Mouse (Mus musculus): ENCODE measurements around the gene Sptb.

The Sptb gene

DNA sequence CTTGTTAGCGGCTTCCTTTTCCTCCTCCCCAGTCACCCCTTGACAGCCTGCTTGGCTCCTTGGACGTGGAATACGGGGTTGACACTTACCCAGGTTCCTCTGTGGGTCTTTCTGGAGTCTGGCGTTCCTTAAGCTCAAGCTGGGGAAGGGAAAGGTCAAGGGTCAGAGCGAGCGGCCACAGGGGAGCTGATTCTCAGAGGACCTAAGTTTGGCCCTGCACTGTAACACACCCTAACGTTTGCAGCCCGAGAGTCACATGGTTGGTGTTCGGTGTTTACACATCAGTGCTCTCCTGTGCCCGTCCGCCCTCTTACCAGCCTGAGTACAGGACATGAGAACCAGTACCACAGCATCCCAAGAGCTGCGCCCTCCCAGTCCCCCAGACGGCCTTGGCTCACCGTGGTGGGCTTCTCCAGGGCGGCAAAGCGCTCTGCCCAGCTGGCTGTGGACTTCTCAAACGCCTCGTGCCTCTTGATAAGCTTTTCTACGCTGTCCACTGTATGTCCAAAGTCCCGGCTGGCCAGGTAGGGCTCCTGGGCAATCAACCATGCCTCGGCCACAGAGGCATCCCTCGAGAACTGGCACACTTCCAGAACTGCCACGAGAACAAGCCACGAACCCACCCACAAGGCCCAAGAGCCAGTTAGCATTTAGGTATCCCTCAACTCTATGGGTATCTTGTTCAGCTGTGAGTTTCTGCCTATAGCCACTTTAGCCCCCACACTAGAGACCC lies 112.0 kb downstream of the Sptb start:
- TF ChIP-seq GATA4 (IDR thresholded peaks at IDR 0.05; ENCODE audit: insufficient replicate concordance, low read length), result no peak

GRCm38 (mm10) chr12:76597577-76598100 lies 112.7 kb downstream of the Sptb start:
- TF ChIP-seq GATA4 (IDR thresholded peaks at IDR 0.05; ENCODE audit: insufficient replicate concordance, low read length), result no peak

- no peak for TF ChIP-seq GATA4 (IDR thresholded peaks at IDR 0.05; ENCODE audit: insufficient replicate concordance, low read length)
Observed at GRCm38 (mm10) chr12:76596292-76597023, 113.9 kb downstream of the Sptb start.

DNA sequence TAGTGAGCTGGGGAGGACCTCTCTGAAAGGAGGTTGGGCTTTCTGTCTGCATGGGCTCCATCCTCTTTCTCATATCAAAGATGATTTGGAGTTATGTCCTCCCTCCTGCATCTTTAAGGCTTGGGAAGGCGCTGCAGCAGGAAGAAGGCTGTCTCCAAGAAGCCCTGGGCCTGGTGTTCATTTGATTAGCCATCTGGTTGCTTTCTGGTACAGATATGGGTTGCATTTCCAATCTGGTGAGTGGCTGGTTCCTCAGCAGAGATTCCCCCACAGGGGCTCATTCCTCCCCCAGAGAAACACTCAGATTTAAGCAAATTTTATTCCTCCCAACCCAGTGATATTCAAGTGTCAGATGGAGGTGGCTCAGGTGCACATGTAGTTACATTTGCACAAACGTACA lies 114.5 kb downstream of the Sptb start:
- TF ChIP-seq GATA4 (IDR thresholded peaks at IDR 0.05; ENCODE audit: insufficient replicate concordance, low read length), result no peak

GRCm38 (mm10) chr12:76594556-76594955 lies 115.8 kb downstream of the Sptb start:
- no peak for TF ChIP-seq GATA4 (IDR thresholded peaks at IDR 0.05; ENCODE audit: insufficient replicate concordance, low read length)

GRCm38 (mm10) chr12:76593839-76594322 lies 116.5 kb downstream of the Sptb start:
- TF ChIP-seq GATA4 (IDR thresholded peaks at IDR 0.05; ENCODE audit: insufficient replicate concordance, low read length), result no peak

GRCm38 (mm10) chr12:76593254-76593653 lies 117.1 kb downstream of the Sptb start:
- TF ChIP-seq GATA4 (IDR thresholded peaks at IDR 0.05; ENCODE audit: insufficient replicate concordance, low read length), result no peak

GRCm38 (mm10) chr12:76592213-76592612 lies 118.1 kb downstream of the Sptb start:
- no peak for TF ChIP-seq GATA4 (IDR thresholded peaks at IDR 0.05; ENCODE audit: insufficient replicate concordance, low read length)

- TF ChIP-seq GATA4 (IDR thresholded peaks at IDR 0.05; ENCODE audit: insufficient replicate concordance, low read length), result no peak
Observed at GRCm38 (mm10) chr12:76591037-76591436, 119.3 kb downstream of the Sptb start.

- TF ChIP-seq GATA4 (IDR thresholded peaks at IDR 0.05; ENCODE audit: insufficient replicate concordance, low read length), result no peak
Observed at GRCm38 (mm10) chr12:76589531-76589930, 120.8 kb downstream of the Sptb start.

DNA sequence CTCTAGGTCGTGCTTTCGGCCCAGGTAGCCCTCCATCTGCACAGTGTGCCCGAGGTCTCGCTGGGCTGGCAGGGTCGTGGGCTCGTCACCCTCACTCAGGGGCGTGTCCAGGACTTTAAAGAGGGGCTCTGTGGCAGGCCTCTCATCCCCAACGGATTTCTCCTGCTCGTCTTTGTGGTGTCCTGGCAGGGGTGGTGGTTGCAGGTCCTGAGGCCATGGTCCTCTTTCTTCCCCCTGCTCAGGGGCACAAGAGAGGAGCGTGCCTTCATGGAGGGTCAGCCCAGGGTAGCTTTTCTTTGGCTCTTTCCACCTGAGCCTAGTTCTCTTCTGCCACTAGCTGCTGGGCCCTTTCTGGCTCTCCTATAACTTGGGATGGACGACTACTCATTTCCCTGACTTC lies 123.0 kb downstream of the Sptb start:
- no peak for TF ChIP-seq GATA4 (IDR thresholded peaks at IDR 0.05; ENCODE audit: insufficient replicate concordance, low read length)

- TF ChIP-seq GATA4 (IDR thresholded peaks at IDR 0.05; ENCODE audit: insufficient replicate concordance, low read length), result no peak
Observed at GRCm38 (mm10) chr12:76585028-76585427, 125.3 kb downstream of the Sptb start.

DNA sequence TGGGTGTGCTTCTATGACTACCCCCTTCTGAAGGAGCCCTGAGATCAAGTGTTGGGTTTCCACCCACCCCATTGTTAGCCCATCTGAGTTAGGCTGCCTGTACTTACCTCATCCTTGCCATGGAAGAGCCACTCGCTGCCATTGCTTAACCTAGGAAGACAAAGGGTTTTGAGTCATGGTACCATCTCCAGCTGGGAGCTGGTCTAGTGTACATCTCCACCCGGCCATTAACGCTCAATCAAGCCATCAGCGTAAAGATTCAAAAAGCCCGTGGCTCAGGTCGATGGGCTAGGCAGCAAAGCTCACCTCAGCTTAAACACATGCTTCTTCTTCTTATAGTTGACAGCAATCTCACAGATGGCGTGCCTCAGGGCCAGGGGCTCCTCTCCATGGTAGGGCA lies 126.9 kb downstream of the Sptb start:
- TF ChIP-seq GATA4 (IDR thresholded peaks at IDR 0.05; ENCODE audit: insufficient replicate concordance, low read length), result no peak

DNA sequence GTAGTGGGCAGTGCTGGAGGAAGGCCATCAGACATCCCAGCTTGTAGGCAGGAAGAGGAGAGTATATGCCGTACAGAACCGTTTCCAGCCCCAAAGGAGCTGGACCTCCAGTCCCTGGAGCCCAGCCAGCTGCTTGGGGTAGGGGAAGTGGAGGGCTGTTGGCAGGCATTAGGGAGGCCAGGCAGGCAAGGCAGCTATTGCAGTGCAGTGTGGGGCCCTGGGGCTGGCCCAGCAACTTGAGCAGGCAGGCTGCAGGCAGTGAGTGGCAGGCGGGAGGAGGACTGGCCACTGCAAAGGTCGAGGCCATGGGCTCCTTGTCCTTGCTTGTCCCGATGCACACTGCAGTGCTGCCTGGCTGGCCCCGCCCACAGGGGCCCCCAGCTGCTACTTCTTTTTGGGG lies 127.5 kb downstream of the Sptb start:
- no peak for TF ChIP-seq GATA4 (IDR thresholded peaks at IDR 0.05; ENCODE audit: insufficient replicate concordance, low read length)

- TF ChIP-seq GATA4 (IDR thresholded peaks at IDR 0.05; ENCODE audit: insufficient replicate concordance, low read length), result no peak
Observed at GRCm38 (mm10) chr12:76582139-76582538, 128.2 kb downstream of the Sptb start.

- TF ChIP-seq GATA4 (IDR thresholded peaks at IDR 0.05; ENCODE audit: insufficient replicate concordance, low read length), result no peak
Observed at GRCm38 (mm10) chr12:76579806-76580205, 130.5 kb downstream of the Sptb start.

Data from liver, adult (tissue).